Mouse (Mus musculus): Measurements from ENCODE around the gene Helb. TPM values are rescaled to one million over a fixed set of nuclear protein-coding genes. Genes with fewer than 3 reads are reported as not detected.

Gene Helb
- polyA plus RNA-seq (2012; rRNA removed): 8.9 and 9.3 TPM in 2 replicates

DNA sequence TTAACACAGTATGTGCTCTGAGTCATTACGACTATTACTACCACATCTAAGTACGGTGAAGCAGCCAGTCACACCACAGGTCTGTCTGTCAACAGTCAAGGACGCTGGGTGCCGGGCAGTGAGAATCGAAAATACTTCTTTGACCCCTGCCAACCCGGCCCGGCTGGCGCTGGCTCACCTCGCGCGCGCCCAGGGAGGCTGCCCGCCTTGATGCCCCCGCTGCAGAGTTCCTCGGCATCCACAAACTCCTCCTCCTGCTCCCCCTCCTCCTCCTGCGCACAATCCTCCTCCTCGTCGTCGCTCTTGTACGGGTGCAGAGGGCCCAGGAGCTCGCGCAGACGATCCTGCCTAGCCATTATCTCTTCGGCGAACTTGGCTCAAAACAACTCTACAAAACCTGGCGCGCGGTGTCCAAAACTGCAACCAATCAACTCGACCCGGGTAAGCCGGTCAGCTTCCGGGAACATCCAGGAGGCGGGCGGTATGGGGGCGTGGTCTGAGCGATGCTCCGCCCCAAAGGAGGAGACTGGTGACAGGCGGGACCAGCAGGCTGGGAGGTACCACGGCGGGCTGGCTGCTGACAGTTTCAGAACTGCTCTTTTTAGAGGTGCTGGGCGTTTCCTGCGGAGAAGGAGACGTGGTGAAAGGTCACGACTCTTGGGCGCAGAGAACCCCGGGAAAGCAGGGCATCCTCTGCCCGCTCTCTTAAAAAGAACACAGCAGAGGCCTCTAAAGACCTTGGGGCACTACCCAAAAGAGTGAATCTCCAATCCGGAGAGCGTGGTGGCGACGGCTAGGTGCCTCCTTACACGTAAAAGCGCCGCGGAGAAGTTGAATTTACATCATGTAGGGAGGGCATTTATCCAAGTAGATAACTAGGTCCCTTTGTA lies at the start of gene Helb:
TSS of gene Helb (minus strand) at position 481 of the 890 bp plus-strand sequence.

Other genes starting within 250 kb of the Helb start
- gene Tmbim4, start 88.6 kb upstream of the Helb start, polyA plus RNA-seq (2012; rRNA removed): 36.7 and 43.7 TPM in 2 replicates
- gene Irak3, start 89.1 kb upstream of the Helb start, polyA plus RNA-seq (2012; rRNA removed): 0.69 and 0.85 TPM in 2 replicates
- gene Llph, start 114.1 kb upstream of the Helb start, polyA plus RNA-seq (2012; rRNA removed): 42.0 and 42.5 TPM in 2 replicates

Measured in liver, embryonic 14 days (tissue).